Mouse (Mus musculus): ENCODE results near the gene Cemip. TPM values are rescaled to one million over a fixed set of nuclear protein-coding genes. Genes with fewer than 3 reads are reported as not detected.

The Cemip gene
- polyA plus RNA-seq, 1 experiment: 0.63 TPM

GRCm38 (mm10) chr7:84059799-84060198 lies 26.5 kb downstream of the Cemip start:
- 93% methylated on average over 7 of the region's 7 CpGs for WGBS
- no peak for DNase-seq
- Histone ChIP-seq H3K27ac (ENCODE audit: control insufficient read depth, insufficient read depth, low read length) (no peak overlapping the region), H3K36me3 (ENCODE audit: control insufficient read depth, insufficient read depth, low read length) (no peaks in the 10 kb centered on the region), H3K4me3 (ENCODE audit: control insufficient read depth, insufficient read depth, low read length) (no peak overlapping the region), H3K4me1 (replicated peaks; ENCODE audit: control insufficient read depth, insufficient read depth, low read length) (no peaks in the 10 kb centered on the region), H3K27me3 (ENCODE audit: control insufficient read depth, insufficient read depth, low read length) (no peaks in the 10 kb centered on the region)
- no peak for TF ChIP-seq POLR2A (IDR thresholded peaks at IDR 0.05; ENCODE audit: control insufficient read depth, extremely low read depth, insufficient read depth, low read length, poor library complexity)

DNA sequence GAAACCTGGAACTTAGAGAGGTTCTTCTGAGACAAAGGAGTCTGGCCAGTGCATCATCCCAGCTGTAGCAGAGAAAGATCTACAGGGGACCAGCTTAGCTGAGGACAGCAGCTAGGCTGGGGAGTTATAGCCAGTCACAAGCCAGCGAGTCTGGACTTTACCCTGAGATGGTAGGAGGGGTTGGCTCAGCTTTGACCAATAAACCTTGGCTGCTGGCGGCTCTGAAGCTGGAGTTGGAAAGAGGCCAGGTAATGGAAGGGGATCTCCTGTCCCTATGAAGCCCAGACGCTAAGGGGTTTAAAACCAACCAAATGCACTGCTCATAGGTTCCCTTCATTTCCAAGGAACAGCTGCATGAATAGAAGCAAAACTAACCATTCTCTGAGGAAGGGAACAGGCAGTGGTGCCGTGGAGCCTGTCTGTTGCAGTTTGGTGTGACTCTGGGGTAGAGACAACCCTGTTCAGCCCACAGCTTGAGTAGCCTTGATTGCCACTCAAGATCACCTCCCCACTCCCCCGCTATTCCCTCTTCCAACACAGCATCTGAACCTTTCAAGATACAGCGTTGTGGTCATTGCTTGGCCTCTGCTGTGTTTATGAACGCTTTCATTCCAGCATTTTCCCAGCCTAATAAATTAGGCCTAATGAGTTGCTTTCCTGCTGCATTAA lies 30.2 kb downstream of the Cemip start:
- 84% methylated on average over 7 of the region's 7 CpGs for WGBS
- Histone ChIP-seq H3K27ac (ENCODE audit: control insufficient read depth, insufficient read depth, low read length) (no peak overlapping the region), H3K27me3 (ENCODE audit: control insufficient read depth, insufficient read depth, low read length) (no peaks in the 10 kb centered on the region), H3K36me3 (ENCODE audit: control insufficient read depth, insufficient read depth, low read length) (no peaks in the 10 kb centered on the region), H3K4me3 (ENCODE audit: control insufficient read depth, insufficient read depth, low read length) (no peak overlapping the region), H3K4me1 (replicated peaks; ENCODE audit: control insufficient read depth, insufficient read depth, low read length) (no peaks in the 10 kb centered on the region)
- no peak for DNase-seq
- TF ChIP-seq CTCF (IDR thresholded peaks at IDR 0.05; ENCODE audit: borderline replicate concordance, control insufficient read depth, extremely low read depth, insufficient read depth, low read length, poor library complexity) (no peak), POLR2A (IDR thresholded peaks at IDR 0.05; ENCODE audit: control insufficient read depth, extremely low read depth, insufficient read depth, low read length, poor library complexity) (no peak)

DNA sequence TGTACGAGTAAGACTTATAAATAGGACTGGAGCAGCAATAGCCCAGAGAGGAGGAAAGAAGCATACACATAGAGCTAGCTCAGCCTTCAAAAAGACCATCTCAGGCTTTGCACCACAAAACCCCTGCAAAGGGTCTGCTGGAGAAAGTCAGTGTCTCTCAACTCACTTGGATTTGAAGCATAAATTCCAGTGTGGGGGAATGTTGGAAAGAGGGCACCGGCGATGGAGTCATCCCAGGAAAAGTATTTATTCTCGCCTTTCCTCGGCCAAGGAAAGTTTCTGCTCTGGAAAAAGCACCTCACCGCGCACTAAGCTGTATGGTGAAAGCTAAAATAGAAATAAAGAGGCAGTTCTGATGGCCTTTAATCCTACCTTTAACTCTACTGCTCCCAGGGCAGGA lies 32.4 kb downstream of the Cemip start:
- Histone ChIP-seq H3K36me3 (ENCODE audit: control insufficient read depth, insufficient read depth, low read length) (no peaks in the 10 kb centered on the region), H3K27ac (ENCODE audit: control insufficient read depth, insufficient read depth, low read length) (no peak overlapping the region), H3K4me3 (ENCODE audit: control insufficient read depth, insufficient read depth, low read length) (no peak overlapping the region), H3K27me3 (ENCODE audit: control insufficient read depth, insufficient read depth, low read length) (no peaks in the 10 kb centered on the region), H3K4me1 (replicated peaks; ENCODE audit: control insufficient read depth, insufficient read depth, low read length) (no peaks in the 10 kb centered on the region)
- DNase-seq: no peak
- 95% methylated on average over 7 of the region's 7 CpGs for WGBS
- no peak for TF ChIP-seq POLR2A (IDR thresholded peaks at IDR 0.05; ENCODE audit: control insufficient read depth, extremely low read depth, insufficient read depth, low read length, poor library complexity)
- TF ChIP-seq CTCF (IDR thresholded peaks at IDR 0.05; ENCODE audit: borderline replicate concordance, control insufficient read depth, extremely low read depth, insufficient read depth, low read length, poor library complexity): no peak

- no peak for TF ChIP-seq POLR2A (IDR thresholded peaks at IDR 0.05; ENCODE audit: control insufficient read depth, extremely low read depth, insufficient read depth, low read length, poor library complexity)
- Histone ChIP-seq H3K4me3 (ENCODE audit: control insufficient read depth, insufficient read depth, low read length) (no peak overlapping the region), H3K27ac (ENCODE audit: control insufficient read depth, insufficient read depth, low read length) (no peak overlapping the region), H3K4me1 (replicated peaks; ENCODE audit: control insufficient read depth, insufficient read depth, low read length) (no peaks in the 10 kb centered on the region), H3K27me3 (ENCODE audit: control insufficient read depth, insufficient read depth, low read length) (no peaks in the 10 kb centered on the region), H3K36me3 (ENCODE audit: control insufficient read depth, insufficient read depth, low read length) (no peaks in the 10 kb centered on the region)
- DNase-seq: no peak
- WGBS: 54% methylated on average over 4 of the region's 4 CpGs
Measured at GRCm38 (mm10) chr7:84051423-84051822, 34.9 kb downstream of the Cemip start.

DNA sequence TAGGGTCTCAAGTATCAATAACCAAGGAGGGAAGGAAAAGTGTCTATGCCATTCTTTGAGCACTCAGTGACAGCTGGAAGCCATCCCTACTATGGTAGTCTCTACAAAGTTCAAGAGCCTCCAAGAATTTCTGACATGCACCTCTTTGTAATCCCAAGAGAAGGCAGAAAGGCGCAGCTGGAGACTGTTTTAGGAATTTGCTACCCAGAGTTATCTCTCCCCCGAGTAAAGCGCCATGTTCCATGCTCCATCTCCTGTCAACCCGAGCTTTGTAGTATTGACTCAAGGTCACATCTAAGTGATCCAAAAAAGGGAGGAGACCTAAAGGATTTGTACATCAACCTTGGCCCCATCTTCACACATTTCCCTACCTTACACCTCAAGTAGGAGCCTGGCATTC lies 40.8 kb downstream of the Cemip start:
- Histone ChIP-seq H3K4me3 (ENCODE audit: control insufficient read depth, insufficient read depth, low read length) (no peak overlapping the region), H3K36me3 (ENCODE audit: control insufficient read depth, insufficient read depth, low read length) (no peaks in the 10 kb centered on the region), H3K27me3 (ENCODE audit: control insufficient read depth, insufficient read depth, low read length) (no peaks in the 10 kb centered on the region), H3K4me1 (replicated peaks; ENCODE audit: control insufficient read depth, insufficient read depth, low read length) (no peaks in the 10 kb centered on the region), H3K27ac (ENCODE audit: control insufficient read depth, insufficient read depth, low read length) (no peak overlapping the region)
- no peak for DNase-seq
- 85% methylated on average over 4 of the region's 4 CpGs for WGBS
- TF ChIP-seq POLR2A (IDR thresholded peaks at IDR 0.05; ENCODE audit: control insufficient read depth, extremely low read depth, insufficient read depth, low read length, poor library complexity): no peak
- TF ChIP-seq CTCF (IDR thresholded peaks at IDR 0.05; ENCODE audit: borderline replicate concordance, control insufficient read depth, extremely low read depth, insufficient read depth, low read length, poor library complexity): no peak

DNA sequence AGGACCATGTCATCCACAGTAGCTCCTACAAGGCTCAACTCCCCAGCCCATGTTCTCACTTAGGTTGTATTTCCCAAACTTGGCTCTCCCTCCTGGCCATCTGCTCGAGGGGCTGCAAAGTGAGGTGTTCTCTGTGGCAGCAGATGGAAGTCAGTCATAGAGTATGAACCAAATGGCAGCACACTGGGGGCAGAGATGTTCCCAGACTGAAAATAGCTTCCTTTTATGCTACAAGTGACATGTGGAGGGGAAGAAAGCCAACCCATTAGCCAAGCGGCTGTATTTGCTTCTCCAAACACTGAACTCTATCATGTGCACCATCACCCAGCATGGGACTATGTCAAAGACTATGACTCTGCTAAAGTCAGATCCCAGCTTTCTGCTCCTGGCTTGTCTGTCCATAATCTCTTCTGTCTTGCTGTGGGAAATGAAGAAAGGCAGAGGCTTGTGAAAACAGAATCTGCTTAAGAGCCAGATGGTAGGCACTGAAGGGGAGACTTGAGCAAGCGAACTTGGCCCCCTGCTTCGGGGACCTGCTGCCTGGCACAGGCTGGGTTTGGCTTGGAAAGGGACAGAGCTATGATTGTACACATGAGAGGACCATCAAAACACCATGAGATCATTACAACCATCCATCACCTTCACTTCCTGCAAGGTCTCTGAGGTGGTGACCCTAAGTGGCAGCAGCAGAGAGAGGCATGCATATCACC lies 41.6 kb downstream of the Cemip start:
- H3K4me3 ChIP-seq (ENCODE audit: control insufficient read depth, insufficient read depth, low read length): no peak overlapping the region
- H3K27ac ChIP-seq (ENCODE audit: control insufficient read depth, insufficient read depth, low read length): no peak overlapping the region
- TF ChIP-seq CTCF (IDR thresholded peaks at IDR 0.05; ENCODE audit: borderline replicate concordance, control insufficient read depth, extremely low read depth, insufficient read depth, low read length, poor library complexity) (no peak), POLR2A (IDR thresholded peaks at IDR 0.05; ENCODE audit: control insufficient read depth, extremely low read depth, insufficient read depth, low read length, poor library complexity) (no peak)
- no peaks in the 10 kb centered on the region for H3K4me1 ChIP-seq (replicated peaks; ENCODE audit: control insufficient read depth, insufficient read depth, low read length)
- no peaks in the 10 kb centered on the region for H3K36me3 ChIP-seq (ENCODE audit: control insufficient read depth, insufficient read depth, low read length)
- DNase-seq: no peak
- 81% methylated on average over 4 of the region's 4 CpGs for WGBS
- H3K27me3 ChIP-seq (ENCODE audit: control insufficient read depth, insufficient read depth, low read length): no peaks in the 10 kb centered on the region

DNA sequence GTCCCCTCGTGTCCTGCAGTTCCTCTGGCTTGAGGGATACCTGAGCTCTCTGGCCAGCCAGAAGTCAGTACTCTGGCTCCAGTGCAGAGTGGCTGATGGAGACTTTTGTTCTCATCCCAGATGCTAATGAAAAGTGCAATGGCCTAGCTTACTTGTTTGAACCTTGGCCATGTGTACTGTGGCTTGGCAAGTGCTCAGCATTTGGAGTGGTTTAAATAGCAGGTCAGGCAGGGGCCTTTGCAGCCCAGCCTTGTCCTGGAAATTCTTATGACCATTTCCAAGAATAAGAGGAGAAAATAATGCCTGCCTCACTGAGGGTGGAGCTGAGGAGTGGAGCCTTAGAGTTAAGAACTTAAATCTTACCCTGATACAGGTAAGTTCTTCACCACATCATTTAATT lies 43.6 kb downstream of the Cemip start:
- no peak for TF ChIP-seq POLR2A (IDR thresholded peaks at IDR 0.05; ENCODE audit: control insufficient read depth, extremely low read depth, insufficient read depth, low read length, poor library complexity)
- no peak for TF ChIP-seq CTCF (IDR thresholded peaks at IDR 0.05; ENCODE audit: borderline replicate concordance, control insufficient read depth, extremely low read depth, insufficient read depth, low read length, poor library complexity)
- DNase-seq: no peak
- WGBS: 71% methylated on average over 1 of the region's 1 CpGs

More for the DNA sequence above, 43.6 kb downstream of the Cemip start:
- H3K4me1 ChIP-seq (replicated peaks; ENCODE audit: control insufficient read depth, insufficient read depth, low read length): no peaks in the 10 kb centered on the region
- no peaks in the 10 kb centered on the region for H3K27me3 ChIP-seq (ENCODE audit: control insufficient read depth, insufficient read depth, low read length)
- H3K4me3 ChIP-seq (ENCODE audit: control insufficient read depth, insufficient read depth, low read length): no peak overlapping the region
- no peak overlapping the region for H3K27ac ChIP-seq (ENCODE audit: control insufficient read depth, insufficient read depth, low read length)
- H3K36me3 ChIP-seq (ENCODE audit: control insufficient read depth, insufficient read depth, low read length): no peaks in the 10 kb centered on the region

Measured in thymus, adult 2 months (tissue).